Mouse (Mus musculus): ENCODE data around the gene Nrxn1.

DNA sequence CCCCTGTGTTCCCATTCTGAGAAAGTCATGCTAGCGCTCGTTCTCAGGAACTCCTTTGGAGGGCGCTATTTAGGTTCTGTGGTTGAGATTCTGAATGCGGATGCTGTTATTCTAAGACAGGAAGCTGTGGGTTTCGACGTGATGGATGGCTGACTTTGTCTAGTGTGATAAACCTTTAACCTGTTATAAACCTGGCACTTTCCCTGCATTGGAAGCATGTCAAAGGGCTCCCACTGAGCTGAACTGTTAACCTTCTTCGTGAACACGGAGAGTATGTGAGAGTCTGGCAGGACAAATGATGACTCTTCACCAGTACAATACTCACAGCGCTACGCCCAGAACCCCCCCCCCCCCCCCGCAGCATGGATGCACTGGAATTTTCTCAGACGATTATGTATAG is 962.0 kb downstream of the Nrxn1 start:
- TF ChIP-seq CTCF (IDR thresholded peaks at IDR 0.05; ENCODE audit: low read depth) (no peak), EP300 (optimal IDR thresholded peaks at IDR 0.05) (no peak)
